Mouse (Mus musculus) Patski (cell line): ENCODE data around the gene Nhej1. TPM values are rescaled to one million over a fixed set of nuclear protein-coding genes. Genes with fewer than 3 reads are reported as not detected.

ENCODE experiments used
- ATAC-seq: fragments of 100-300 bp; one replicate; pipeline ENCODE4 v1.8.0; 2021
- CTCF ChIA-PET: fragments of 350-600 bp; sonication (Branson Sonifier 250); formaldehyde crosslinking; loops from one replicate; lab custom pipeline; 2022; ENCODE audit warnings: inconsistent platforms; lab: Charles Lee
- POLR2A ChIA-PET: fragments of 350-600 bp; sonication (Branson Sonifier 250); formaldehyde crosslinking; loops from one replicate; lab custom pipeline; 2022; ENCODE audit warnings: antibody characterized with exemption, inconsistent platforms; lab: Charles Lee
- DNase-seq: peaks from one replicate; pipeline ENCODE4 v3.0.0-alpha.2; 2011; ENCODE audit warnings: low read depth, low spot score
- H3K27me3 ChIP-seq: fragments of 371-371 bp; one replicate; pipeline ENCODE4 v1.5.1; 2021
- CTCF ChIP-seq: fragments of 100-300 bp; IDR thresholded peaks from one replicate; pipeline ENCODE4 v1.5.1; 2021
- in situ Hi-C: fragments of 300-500 bp; cut with MboI; formaldehyde crosslinking; loops from 3 replicates; pipeline ENCODE4 v1.11.1; 2018; ENCODE audit warnings: low pct_unique_long_range_greater_than_20kb, mixed read lengths
- polyA plus RNA-seq: library from polyadenylated mRNA; unstranded; gene quantifications from one replicate; pipeline ENCODE4 v1.2.3, GENCODE M21; 2021

Gene Nhej1
- polyA plus RNA-seq, 1 experiment from 2014 or later: 7.0 TPM

- in situ Hi-C loops: loop anchor here (5.0 to 10.0 kb wide), 2 partner anchors 69 to 317 kb away; partner anchors contain the start of gene Ptprn
- CTCF ChIA-PET: interaction anchor here (0.8 to 1.7 kb wide), 4 partner anchors 22 to 104 kb away, joined by 3 read pairs; no protein-coding TSS in a partner anchor
- no peak for TF ChIP-seq CTCF
- ATAC-seq: no peak
- DNase-seq: no peak
- H3K27me3 ChIP-seq: peaks cover 82% of the 10 kb centered on the region
- POLR2A ChIA-PET: no interaction called here
These were observed 176.9 kb downstream of the Nhej1 start for GRCm38 (mm10) chr1:74947986-74948670.

GRCm38 (mm10) chr1:74941651-74942360, 183.2 kb downstream of the Nhej1 start:
- ATAC-seq (no peak), DNase-seq (no peak)
- TF ChIP-seq CTCF: no peak
- in situ Hi-C loops: loop anchor here (10.0 kb wide), 1 partner anchor 323 kb away; the partner anchor contains the start of gene Ptprn
- H3K27me3 ChIP-seq: peaks cover 58% of the 10 kb centered on the region
- ChIA-PET CTCF (no interaction called here), POLR2A (no interaction called here)

- POLR2A ChIA-PET: no interaction called here
- no peak for TF ChIP-seq CTCF
- H3K27me3 ChIP-seq: peaks cover 43% of the 10 kb centered on the region
- in situ Hi-C loops: loop anchor here (10.0 kb wide), 1 partner anchor 325 kb away; the partner anchor contains the start of gene Ptprn
- DNase-seq (no peak), ATAC-seq (no peak)
- CTCF ChIA-PET: interaction anchor here (1.0 kb wide), 1 partner anchor 76 kb away, joined by 3 read pairs; no protein-coding TSS in a partner anchor
These were observed 185.2 kb downstream of the Nhej1 start for GRCm38 (mm10) chr1:74939762-74940161.

- CTCF ChIA-PET: interaction anchor here (1.0 kb wide), 1 partner anchor 13 kb away, joined by 3 read pairs; no protein-coding TSS in a partner anchor
- TF ChIP-seq CTCF: no peak
- H3K27me3 ChIP-seq: peaks cover 41% of the 10 kb centered on the region
- POLR2A ChIA-PET: interaction anchor here (0.6 kb wide), 1 partner anchor 11 kb away, joined by 3 read pairs; no protein-coding TSS in a partner anchor
- no peak for DNase-seq
- ATAC-seq: peak; percentile 47
- in situ Hi-C loops: no loop called here
These were observed 188.7 kb downstream of the Nhej1 start for GRCm38 (mm10) chr1:74936221-74936830.

- H3K27me3 ChIP-seq: peaks cover 32% of the 10 kb centered on the region
- ChIA-PET POLR2A (no interaction called here), CTCF (interaction anchor here (0.7 kb wide), 1 partner anchor 320 kb away, joined by 3 read pairs; no protein-coding TSS in a partner anchor)
- TF ChIP-seq CTCF: no peak
- no peak for DNase-seq
- in situ Hi-C loops: no loop called here
- no peak for ATAC-seq
These were observed 189.6 kb downstream of the Nhej1 start, which contains the start of gene Cfap65 for GRCm38 (mm10) chr1:74935402-74935801. Gene Cfap65, minus strand, starts transcription at chr1:74935599.

- ChIA-PET POLR2A (no interaction called here), CTCF (interaction anchor here (0.7 kb wide), 1 partner anchor 22 kb away, joined by 3 read pairs; no protein-coding TSS in a partner anchor)
- peaks cover 43% of the 10 kb centered on the region for H3K27me3 ChIP-seq
- TF ChIP-seq CTCF: no peak
- no peak for ATAC-seq
- DNase-seq: no peak
- in situ Hi-C loops: no loop called here
These were observed 197.2 kb downstream of the Nhej1 start for GRCm38 (mm10) chr1:74927621-74928296.

DNA sequence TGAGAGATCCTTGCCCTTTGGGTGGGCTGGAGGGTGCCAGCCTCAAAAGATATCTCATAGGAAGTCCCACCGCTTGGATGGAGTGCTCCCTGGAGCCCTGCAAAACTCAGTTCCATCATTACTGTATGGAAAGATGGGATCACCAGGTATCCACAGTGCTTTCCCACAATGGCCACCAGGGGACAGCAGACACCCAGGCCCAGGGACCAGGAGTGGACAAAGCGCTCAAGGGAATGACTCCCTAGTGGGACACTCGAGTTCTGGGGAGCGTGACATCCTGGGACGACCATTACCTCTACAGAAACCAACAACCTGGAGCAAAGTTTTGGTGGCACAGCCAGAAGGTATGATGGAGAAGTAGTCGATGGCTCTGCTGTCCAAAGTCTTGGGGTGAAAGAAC, 198.3 kb downstream of the Nhej1 start:
- ATAC-seq (peak; percentile 36), DNase-seq (no peak)
- ChIA-PET POLR2A (no interaction called here), CTCF (interaction anchor here (0.7 kb wide), 1 partner anchor 23 kb away, joined by 3 read pairs; no protein-coding TSS in a partner anchor)
- in situ Hi-C loops: no loop called here
- H3K27me3 ChIP-seq: peaks cover 40% of the 10 kb centered on the region
- no peak for TF ChIP-seq CTCF

DNA sequence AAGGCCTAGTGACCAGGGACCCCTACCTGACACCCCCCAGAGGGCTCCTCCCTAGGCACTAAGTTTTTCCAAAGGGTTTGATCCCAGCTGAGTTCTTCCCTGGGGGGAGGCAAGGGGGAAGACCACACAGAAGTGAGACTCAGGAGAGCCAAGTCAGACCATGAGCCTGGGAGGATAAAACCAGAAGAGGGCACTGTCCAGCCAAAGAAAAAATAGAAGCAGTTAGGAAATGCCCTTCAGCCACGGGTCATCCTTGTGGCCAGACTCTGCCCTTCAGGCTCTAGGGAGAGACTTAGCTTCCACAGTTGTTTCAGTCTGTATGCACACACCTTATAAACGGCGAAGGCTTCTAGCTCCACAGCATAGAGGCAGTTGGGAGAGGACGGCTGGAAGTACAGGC, 200.5 kb downstream of the Nhej1 start:
- ChIA-PET POLR2A (no interaction called here), CTCF (no interaction called here)
- H3K27me3 ChIP-seq: peaks cover 48% of the 10 kb centered on the region
- ATAC-seq: no peak
- no peak for DNase-seq
- in situ Hi-C loops: no loop called here
- no peak for TF ChIP-seq CTCF

Other genes with a start within 250 kb of the Nhej1 start
- gene Fev, start 239.8 kb downstream of the Nhej1 start, polyA plus RNA-seq: not detected
- gene Cryba2, start 232.1 kb downstream of the Nhej1 start, polyA plus RNA-seq: not detected
- not detected for gene Cfap65, start 189.6 kb downstream of the Nhej1 start, polyA plus RNA-seq
- gene Ihh, start 173.5 kb downstream of the Nhej1 start, polyA plus RNA-seq: 0.13 TPM
- gene Slc23a3, start 8.7 kb upstream of the Nhej1 start, polyA plus RNA-seq: 0.12 TPM
- 64.4 TPM for gene Cnppd1, start 17.5 kb upstream of the Nhej1 start, polyA plus RNA-seq
- 107 TPM for gene Retreg2, start 17.6 kb upstream of the Nhej1 start, polyA plus RNA-seq
- 27.0 TPM for gene Zfand2b, start 43.4 kb upstream of the Nhej1 start, polyA plus RNA-seq
- 25.9 TPM for gene Abcb6, start 55.2 kb upstream of the Nhej1 start, polyA plus RNA-seq
- gene Ankzf1, start 67.0 kb upstream of the Nhej1 start, polyA plus RNA-seq: 28.5 TPM
- gene Atg9a, start 67.0 kb upstream of the Nhej1 start, polyA plus RNA-seq: 33.2 TPM
- 30.9 TPM for gene Glb1l, start 85.6 kb upstream of the Nhej1 start, polyA plus RNA-seq
- 181 TPM for gene Stk16, start 85.6 kb upstream of the Nhej1 start, polyA plus RNA-seq
- gene Tuba4a, start 94.7 kb upstream of the Nhej1 start, polyA plus RNA-seq: 200 TPM
- gene A630095N17Rik, start 106.9 kb upstream of the Nhej1 start, polyA plus RNA-seq: 0.15 TPM
- gene Dnajb2, start 111.2 kb upstream of the Nhej1 start, polyA plus RNA-seq: 54.1 TPM
- gene Ptprn, start 139.3 kb upstream of the Nhej1 start, polyA plus RNA-seq: 0.33 TPM
- gene Resp18, start 153.2 kb upstream of the Nhej1 start, polyA plus RNA-seq: not detected
- gene Dnpep, start 192.8 kb upstream of the Nhej1 start, polyA plus RNA-seq: 151 TPM
- gene Des, start 235.1 kb upstream of the Nhej1 start, polyA plus RNA-seq: 0.23 TPM